Mouse (Mus musculus) frontal cortex, postnatal 14 days (tissue): ENCODE data around the gene Fut7.

Experiments
- DNase-seq, 2 experiments: peaks; one replicate each; pipeline ENCODE4 v3.0.0; 2022; ENCODE audit warnings: low spot score in 2 of 2

Gene Fut7

DNA sequence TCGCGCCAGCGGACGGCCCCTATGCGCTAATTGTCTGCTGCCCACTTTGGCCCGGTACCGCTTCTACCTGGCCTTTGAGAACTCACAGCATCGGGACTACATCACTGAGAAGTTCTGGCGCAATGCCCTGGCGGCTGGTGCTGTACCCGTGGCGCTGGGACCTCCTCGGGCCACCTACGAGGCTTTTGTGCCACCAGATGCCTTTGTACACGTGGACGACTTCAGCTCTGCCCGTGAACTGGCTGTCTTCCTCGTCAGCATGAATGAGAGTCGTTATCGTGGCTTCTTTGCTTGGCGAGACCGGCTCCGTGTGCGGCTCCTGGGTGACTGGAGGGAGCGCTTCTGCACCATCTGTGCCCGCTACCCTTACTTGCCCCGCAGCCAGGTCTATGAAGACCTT, 2.4 kb downstream of the Fut7 start:
- no peak for DNase-seq

DNA sequence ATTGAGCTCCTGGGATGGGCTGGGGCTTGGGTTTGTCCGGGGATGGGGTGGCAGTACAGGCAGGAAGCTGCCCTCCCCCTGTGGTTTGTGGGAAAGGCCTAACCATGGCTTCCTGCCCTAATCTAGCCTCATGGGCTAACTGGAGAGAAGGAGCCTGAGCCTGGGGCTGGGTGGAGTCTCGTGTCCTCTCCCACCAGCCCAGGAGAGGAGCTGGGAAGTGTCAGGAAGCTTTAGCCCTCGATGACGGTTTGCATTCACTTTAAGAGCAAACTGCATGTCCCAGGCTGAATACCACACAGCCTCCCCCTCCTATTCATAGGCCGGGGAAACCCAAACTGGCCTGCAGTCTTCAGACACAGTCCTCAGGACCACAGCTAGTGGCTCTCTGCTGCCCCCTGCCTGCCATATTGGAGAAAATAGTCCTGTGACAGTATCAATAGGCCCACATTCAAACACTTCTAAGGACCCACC, 3.7 kb downstream of the Fut7 start:
- DNase-seq: peak in 1 of 2 experiments; percentile 53

DNA sequence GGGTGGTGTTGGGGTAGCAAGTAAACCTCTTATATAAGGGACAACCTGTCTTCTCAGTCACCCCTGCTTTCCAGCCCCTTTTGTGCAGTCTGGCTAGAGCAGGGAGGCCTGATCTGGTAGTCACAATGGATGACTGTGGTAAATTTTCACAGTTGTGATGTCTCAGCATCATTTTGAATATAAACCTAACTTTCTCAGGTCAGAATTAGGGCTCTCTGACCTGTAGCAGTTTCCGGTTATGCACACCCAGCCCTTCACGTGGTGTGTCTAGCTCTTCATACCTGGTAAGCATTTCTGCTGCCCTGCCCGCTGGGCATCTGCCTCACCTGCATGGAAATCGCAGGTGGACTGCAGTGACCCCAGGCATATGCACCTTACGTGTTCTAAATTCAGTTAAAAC, 4.2 kb downstream of the Fut7 start:
- DNase-seq: no peak

DNA sequence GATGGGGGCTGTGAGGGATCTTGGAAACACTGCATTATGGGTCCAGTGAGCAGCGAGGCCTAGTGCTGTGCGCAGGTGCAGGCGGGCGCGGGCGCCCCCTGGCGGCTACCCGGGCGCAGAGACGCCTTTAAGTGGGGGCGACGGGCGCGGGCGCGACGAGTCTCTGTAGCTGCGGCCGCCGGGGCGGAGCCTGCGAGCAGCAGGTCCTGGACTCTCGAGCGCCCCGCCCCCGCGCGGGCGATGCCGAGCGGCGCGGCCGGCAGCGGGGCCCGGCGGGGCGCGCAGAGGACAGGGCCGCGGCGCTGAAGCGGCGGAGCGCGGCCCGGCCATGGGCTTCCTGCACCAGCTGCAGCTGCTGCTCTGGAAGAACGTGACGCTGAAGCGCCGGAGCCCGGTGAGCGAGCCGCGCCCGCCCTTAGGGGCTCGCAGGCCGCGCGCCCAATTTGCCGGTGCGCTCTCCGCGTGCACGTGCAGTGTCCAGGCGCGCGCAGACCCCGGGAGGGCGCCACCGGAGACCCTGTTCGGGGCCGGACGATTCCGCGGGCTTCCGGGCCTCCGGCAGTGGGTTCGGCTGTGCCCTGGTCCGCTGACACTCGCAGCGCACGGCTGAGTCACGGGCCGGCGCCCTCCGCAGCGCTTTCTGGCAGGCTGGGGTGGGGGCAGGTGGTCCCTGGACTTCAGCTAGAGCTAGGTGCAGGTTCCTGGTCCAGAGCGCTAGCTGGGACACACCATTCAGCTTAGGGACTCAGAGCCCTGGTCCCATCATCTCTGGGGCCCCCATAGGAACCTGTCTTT, 5.6 kb downstream of the Fut7 start, which contains the start of gene Abca2:
Abca2 (plus strand) TSS at position 262 of the 795 bp plus-strand sequence.
- peak; percentile 92 to 93 for DNase-seq

DNA sequence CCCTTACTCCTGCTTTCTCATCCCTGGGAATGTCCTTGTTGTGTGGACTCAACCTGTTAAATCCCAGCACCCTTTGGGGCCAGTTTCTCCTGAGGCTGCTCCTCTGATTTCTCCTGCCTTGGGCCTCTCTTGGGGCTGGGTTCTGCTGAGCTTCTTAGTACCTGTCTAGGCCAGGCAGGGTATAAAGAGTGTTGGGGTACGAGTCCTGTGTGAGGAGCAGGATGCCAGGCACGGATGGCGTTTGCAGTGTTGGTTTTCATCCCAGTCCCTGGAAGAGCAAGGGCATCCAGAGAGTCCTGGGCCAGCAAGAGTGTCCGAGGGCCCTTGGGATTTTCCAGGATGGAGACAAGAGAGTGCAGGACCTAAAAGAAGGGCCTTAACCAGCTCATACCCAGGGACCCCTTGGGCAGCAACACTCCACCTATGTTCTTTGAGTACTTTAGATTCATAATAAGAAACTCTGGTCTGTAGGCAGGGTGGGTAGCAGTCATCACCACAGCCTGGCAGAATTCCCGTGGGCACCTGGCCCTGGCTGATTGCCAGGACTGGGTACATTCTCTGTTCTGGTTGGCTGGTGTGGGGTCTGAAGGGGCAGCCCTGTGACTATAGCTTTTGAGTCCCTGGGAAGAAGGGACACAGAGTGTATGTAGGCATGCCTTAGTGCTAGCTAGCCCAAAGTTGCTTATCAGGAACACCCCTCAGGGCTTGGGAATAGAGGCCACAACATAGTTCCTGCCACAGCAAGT, 6.5 kb downstream of the Fut7 start:
- peak in 1 of 2 experiments; percentile 30 for DNase-seq

DNA sequence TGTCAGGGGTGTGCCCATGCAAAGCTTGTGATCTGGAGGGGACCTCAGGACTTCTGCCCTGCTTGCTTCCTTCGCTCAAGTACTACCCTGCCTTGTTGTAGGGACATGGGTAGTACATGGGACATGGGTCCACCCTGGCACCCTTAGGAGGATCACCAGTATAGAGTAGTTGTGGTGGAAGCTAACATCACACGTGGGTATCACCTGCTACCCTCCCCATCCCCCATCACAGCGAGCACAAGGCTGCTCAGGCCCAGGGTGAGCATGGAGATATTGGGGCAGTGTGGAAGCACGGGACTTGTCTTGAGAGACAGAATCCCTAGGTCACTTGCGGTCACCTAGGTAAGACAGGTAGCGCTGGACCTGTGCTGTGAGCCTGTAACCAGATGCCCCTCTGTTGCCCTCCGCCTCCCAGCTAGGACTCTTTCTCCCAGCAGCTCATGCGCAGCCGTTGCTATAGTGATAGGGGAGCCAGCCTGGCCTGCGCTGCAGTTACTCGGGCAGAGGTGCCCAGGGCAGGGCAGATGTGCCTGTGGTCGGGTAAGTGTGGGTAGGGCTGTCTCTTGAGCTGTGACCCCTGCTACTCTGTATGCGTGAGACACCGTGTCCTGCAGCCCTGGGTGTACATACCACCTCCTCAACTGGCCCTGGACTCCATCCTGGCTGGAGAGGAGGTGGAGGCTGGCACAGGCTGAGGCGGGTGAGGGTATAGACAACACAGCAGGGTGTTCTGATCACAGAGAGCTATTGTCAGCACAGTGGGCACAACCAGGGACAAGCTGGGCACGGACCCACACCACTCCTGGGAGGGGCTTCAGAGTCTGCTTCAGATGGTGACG, 7.5 kb downstream of the Fut7 start:
- no peak for DNase-seq

DNA sequence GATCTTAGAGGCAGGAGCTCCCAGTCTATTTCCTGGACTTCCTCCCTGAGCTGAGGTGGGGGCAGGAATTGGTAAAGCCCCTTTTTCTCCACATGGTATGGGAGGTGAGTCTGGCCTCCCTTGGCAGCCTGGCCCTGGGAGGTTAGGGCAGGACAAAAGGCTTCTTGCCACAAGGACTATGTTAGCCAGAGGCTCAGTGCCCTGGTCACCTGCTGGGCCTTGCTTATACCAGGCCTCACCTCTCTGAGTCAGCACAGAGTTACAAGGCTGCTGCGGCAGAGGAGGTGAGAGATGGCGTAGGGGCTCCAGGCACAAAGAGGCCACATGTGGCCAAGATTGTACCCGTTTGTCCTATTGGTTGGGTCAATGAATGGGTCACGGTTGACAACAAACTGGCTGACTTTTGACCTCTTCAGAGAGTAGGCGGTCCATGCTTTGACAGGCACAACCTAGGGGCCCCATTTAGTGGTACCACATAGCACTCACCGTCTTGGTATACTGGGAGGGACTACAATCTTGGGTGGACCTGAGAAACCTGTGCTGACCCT, 8.3 kb downstream of the Fut7 start:
- DNase-seq: no peak

DNA sequence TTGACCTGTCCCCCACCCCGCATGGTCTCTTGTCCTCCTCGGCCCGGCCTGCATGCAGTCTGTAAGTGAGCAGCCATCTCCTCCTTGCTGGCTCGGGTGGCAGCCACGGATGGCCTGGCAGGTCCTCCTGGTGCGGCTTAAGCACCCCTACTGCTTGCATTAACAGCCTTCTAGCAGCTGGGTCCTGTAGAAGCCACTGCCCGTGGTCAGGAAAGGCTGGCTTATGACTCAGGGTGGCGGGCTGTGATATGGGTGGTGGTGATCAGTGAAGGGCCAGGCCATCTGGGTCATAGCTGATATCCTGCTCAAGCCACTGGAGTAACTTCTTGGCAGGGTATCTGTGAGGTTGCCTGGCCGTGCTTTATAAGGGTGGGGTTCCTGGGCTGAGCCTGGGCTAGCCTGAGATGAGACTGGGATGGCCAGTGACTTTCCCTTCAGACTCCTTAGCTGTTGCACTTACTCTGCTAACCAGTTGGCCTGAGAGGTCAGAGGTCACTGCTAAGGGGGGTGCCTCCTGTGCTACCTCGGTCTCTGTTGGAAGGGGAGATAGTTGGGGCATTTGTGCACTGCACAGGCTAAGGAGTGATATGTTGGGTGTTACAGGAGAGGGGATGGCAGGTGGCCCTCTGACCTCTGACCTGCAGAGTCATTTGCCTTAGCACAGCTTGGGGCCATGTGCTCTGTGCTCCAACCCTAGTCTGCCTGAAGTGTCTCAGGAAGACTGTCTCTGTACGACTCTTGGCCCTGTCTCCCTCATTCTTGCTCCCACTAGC, 9.4 kb downstream of the Fut7 start:
- DNase-seq: no peak

DNA sequence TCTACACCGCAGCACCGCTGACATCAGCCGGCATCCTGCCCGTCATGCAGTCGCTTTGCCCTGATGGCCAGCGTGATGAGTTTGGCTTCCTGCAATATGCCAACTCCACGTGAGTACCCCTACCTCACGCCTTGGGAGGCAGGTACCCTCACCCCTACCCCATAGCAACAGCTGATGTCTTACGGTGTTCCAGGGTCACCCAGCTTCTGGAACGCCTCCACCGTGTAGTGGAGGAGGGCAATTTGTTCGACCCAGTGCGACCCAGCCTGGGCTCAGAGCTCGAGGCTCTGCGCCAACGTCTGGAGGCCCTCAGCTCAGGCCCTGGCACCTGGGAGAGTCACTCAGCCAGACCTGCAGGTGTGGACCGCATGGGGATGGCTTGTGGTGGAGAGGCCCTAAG, 10.0 kb downstream of the Fut7 start:
- no peak for DNase-seq

DNA sequence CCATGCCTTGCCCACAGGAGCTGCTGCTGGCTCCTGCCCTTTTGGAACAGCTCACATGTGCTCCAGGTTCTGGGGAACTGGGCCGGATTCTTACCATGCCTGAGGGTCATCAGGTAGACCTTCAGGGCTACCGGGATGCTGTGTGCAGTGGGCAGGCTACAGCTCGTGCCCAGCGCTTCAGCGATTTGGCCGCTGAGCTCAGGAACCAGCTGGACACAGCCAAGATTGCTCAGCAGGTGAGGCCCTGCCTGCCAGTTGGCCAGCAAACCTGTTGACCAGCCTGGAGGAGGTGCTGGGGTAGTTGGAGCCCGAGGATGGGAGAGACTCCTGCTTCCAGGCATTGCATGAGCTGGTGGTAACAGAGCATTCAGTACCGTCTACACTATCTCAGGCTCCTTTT, 11.2 kb downstream of the Fut7 start:
- no peak for DNase-seq

DNA sequence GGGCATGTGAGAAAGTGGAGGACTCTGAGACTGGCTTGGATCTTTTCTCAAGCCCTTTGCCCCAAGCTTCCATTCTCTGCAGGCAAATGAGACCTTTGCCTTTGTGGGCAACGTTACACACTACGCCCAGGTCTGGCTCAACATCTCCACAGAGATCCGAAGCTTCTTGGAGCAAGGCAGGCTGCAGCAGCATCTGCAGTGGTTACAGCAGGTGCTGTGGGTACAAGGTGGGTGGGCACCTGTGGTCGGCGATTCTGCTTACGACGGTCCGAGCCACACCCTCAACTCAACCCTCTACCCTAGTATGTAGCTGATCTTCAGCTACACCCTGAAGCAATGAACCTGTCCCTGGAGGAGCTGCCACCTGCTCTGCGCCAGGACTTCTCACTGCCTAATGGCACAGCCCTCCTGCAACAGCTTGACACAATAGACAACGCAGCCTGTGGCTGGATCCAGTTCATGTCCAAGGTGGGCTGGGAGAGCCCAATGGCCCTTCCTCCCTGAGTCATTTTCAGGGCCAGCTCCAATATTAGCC, 13.3 kb downstream of the Fut7 start:
- no peak for DNase-seq

DNA sequence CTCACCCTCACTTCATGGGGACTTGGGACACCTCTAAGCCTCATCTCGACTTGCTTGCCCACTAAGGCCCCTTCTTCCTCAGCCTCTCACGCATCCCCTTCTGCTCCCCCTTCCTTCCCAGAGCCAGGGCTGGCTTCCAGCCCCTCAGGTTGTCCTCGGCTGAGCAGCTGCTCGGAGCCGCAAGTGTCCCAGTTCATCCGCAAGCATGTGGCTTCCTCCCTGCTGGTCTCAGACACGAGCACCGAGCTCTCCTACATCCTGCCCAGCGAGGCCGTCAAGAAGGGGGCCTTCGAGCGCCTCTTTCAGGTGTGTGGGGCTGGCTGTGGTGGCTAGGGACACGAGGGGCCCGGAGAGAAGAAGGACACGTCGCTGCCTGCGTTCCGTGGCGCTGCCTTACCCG, 18.0 kb downstream of the Fut7 start:
- no peak for DNase-seq

DNA sequence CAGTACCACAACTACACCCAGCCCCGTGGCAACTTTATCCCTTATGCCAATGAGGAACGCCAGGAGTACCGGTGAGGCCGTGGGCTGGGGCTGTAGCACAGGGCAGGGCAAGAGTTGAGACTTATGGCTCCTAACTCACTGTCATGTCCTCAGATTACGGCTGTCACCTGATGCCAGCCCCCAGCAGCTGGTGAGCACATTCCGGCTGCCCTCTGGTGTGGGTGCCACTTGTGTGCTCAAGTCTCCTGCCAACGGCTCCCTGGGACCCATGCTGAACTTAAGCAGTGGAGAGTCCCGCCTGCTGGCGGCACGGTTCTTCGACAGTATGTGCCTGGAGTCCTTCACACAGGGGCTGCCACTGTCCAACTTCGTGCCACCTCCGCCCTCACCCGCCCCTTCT, 19.6 kb downstream of the Fut7 start:
- DNase-seq: no peak

DNA sequence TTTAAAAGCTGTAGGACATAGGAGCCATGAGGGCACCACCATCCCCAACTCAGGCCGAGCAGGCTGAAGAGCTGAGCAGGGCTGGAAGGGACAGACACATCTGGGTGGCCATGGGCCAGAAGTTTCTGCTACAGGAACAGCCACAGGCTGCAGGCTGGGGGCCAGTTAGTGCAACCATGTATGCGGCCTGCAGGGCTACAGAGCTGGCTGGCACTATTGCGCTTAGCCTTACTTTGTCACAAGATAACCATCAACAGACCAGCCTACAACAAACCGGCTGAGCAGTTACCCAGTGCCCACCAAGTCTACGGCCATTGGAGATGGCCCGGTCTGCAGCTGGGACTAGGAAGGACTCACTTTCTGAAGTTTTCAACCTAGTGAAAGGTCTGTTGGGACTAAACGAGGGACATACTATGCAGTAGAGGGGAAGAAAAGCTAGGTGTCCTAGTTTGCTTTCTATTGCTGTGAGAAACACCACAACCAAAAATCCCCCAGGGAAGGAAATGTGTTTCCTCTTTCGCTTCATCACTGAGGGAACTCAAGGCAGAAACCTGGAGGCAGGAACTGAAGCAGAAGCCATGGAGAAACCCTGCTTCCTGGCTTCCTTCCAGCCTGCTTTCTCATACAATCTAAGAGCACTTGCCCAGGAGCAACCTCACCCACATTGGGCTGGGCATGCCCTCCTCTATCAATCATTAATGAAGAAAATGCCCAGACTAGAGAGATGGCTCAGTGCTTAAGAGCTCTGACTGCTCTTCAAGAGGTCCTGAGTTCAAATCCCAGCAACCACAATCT, 28.0 kb downstream of the Fut7 start:
- DNase-seq: no peak

DNA sequence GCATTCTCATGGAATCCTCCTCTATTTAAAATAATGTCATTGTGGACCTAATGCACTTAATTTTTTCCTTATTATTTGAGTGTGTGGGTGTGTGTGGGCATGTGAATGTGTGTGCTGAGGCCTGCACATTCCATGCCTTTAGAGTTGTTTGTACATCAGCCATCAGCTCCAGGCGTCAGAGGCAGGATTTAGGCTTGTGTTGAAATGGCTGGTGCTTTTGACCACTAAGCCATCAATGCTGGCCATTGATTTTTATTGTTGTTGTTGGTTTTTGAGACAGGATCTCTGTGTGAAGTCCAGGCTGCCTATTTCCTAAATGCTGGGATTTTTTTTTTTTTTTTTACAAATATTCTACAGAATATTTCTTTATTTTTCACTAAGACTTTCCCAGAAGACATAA, 29.9 kb downstream of the Fut7 start:
- no peak for DNase-seq

DNA sequence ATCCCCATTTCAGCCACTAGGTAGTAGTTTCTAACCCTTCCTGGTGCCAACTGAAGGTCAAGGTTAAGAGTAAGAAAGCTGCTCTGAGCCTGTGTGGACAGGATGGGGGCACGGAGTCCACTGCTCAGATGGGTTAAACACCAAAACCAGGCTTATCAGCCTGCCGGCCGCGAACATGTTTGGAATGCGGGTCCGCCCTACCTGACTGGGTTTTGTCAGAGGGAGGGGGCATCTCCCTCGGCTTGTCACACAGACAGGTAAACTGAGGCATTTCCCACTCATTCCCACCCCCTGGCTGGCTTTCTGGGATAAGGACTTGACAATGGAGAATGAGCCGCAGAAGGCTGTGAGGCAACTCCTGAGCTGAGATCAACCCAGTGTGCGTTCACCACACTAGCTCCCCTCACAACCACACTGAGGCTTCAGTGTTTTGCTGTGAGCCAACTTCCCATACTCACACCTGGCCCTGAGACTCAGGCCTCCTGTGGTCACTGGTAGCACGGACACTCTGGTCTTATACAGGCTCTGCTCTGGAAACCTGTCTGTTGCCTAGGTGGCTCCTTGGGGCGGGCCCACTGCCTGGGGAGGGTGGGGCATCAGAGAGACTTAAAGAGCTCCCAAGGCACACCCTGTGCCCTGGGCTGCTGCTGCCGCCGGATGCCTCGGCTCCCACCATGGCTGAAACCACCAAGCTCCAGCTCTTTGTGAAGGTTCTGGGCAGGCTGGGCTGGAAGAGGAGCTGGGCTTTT, 33.3 kb downstream of the Fut7 start, which contains the start of gene Clic3:
Clic3 (plus strand) TSS at position 634 of the 749 bp plus-strand sequence.
- DNase-seq: no peak

DNA sequence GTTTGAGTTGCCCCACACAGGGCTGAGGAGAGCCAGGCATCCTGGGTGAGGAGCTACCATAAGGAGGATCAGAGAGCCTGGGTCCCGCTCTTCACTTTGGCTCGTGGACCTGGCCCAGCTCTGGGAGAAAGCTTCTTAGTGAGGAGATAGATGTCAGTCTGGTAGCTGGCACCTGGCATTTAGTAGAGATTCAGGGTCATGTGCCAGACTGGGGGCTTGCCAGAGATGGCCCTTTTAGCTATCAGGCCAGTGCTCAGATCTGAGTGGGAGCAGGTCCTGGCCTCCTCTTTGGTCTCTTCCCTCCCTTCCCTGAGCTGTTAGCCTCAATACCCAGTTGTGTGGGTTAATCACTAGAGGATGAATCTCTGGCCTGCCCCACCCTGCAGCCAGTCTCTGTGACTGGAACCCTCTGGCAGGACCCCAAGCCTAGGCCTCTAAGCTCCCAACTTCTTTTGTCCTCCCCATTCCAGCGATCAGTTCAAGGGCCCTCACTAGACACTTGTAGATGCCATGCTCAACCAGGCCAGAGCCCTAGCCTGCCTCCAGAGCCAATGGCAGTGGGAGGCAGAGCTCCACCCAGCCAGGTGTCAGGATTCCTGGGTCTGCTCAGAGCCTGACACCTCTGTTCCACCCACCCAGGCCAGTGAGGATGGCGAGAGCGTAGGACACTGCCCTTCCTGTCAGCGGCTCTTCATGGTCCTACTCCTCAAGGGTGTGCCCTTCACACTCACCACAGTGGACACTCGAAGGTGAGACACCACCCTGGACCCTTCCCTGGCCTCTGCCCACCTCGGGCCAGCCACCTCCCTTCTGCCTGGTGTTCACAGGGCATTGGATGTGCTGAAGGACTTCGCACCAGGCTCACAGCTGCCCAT, 34.2 kb downstream of the Fut7 start:
- DNase-seq: no peak

DNA sequence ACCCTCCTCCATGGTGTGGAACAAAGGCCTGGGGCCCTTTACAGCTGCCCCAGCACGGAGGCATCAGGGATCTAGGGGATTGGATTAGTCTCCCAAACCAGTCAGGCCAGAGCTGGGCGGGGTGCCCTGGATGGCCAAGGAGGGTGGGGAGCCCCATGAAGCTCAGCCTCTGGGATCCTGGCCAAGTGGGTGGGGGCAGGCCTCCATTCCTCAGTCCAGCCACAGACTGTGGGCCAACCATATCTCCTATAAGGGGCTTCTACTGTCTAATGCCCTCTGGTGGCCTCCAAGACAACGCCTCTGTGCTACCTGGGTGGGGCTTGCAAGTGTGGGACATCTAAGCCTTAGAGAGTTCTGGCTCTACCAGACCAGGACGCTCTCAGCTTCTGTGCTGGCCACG, 35.8 kb downstream of the Fut7 start:
- no peak for DNase-seq
